Mouse (Mus musculus) heart, embryonic 13.5 days (tissue): Measurements from ENCODE around the gene Cacnb4. TPM values are rescaled to one million over a fixed set of nuclear protein-coding genes. Genes with fewer than 3 reads are reported as not detected.

ENCODE experiments used
- ATAC-seq: fragments of 200-750 bp; cut with Nextera tagmentation; 2 replicates; pipeline ENCODE4 v1.8.0; 2017; ENCODE audit warnings: moderate TSS enrichment; ENCODE audit not compliant: insufficient number of reproducible peaks, low FRiP score, low TSS enrichment; ENCODE audit errors: extremely low read depth
- H3K27ac ChIP-seq: fragments of 300-500 bp; sonication (generic); replicated peaks from 2 replicates; pipeline ENCODE4 v1.5.1; 2015; ENCODE audit warnings: moderate library complexity, mild to moderate bottlenecking, inconsistent platforms
- H3K27me3 ChIP-seq: fragments of 300-500 bp; sonication (generic); replicated peaks from 2 replicates; pipeline ENCODE4 v1.6.1; 2015; ENCODE audit warnings: mild to moderate bottlenecking, inconsistent platforms
- H3K36me3 ChIP-seq: fragments of 300-500 bp; sonication (generic); 2 replicates; pipeline ENCODE4 v1.6.1; 2015; ENCODE audit warnings: mild to moderate bottlenecking, inconsistent platforms
- H3K4me1 ChIP-seq: fragments of 300-500 bp; sonication (generic); 2 replicates; pipeline ENCODE4 v1.6.1; 2015; ENCODE audit warnings: inconsistent platforms
- H3K4me2 ChIP-seq: fragments of 300-500 bp; sonication (generic); 2 replicates; pipeline ENCODE4 v1.6.1; 2015; ENCODE audit warnings: inconsistent platforms, mild to moderate bottlenecking, moderate library complexity
- H3K4me3 ChIP-seq: fragments of 300-500 bp; sonication (generic); 2 replicates; pipeline ENCODE4 v1.5.1; 2015; ENCODE audit warnings: moderate library complexity, mild to moderate bottlenecking, inconsistent platforms
- H3K9ac ChIP-seq: fragments of 300-500 bp; sonication (generic); 2 replicates; pipeline ENCODE4 v1.6.1; 2015; ENCODE audit warnings: inconsistent platforms, mild to moderate bottlenecking, moderate library complexity
- H3K9me3 ChIP-seq: fragments of 300-500 bp; sonication (generic); 2 replicates; pipeline ENCODE4 v1.6.1; 2016; ENCODE audit warnings: inconsistent platforms
- WGBS: fragments of 180-500 bp; shearing (Covaris S2); methylation state at CpG from one replicate; pipeline ENCODE4 v1.1.7; 2015; ENCODE audit warnings: mixed read lengths; 5-methylcytosine and 5-hydroxymethylcytosine counted together
- polyA plus RNA-seq: library from polyadenylated mRNA; unstranded; fragments of >200 nt; fragmentation: Nextera tagmentation; extraction: Ambion mirVana; gene quantifications from 2 replicates; pipeline ENCODE4 v1.2.1, GENCODE M21; 2015

Cacnb4 gene
- polyA plus RNA-seq, 1 experiment from 2014 or later: 0.41 TPM

GRCm38 (mm10) chr2:52544527-52544926, 132.1 kb downstream of the Cacnb4 start:
- Histone ChIP-seq H3K36me3 (no peaks in the 10 kb centered on the region), H3K9ac (no peak overlapping the region), H3K9me3 (no peaks in the 10 kb centered on the region), H3K4me2 (no peak overlapping the region), H3K4me3 (no peak overlapping the region), H3K4me1 (no peaks in the 10 kb centered on the region), H3K27ac (no peak overlapping the region), H3K27me3 (no peaks in the 10 kb centered on the region)
- ATAC-seq: no peak
- WGBS: 66% methylated on average over 2 of the region's 2 CpGs

- no peaks in the 10 kb centered on the region for H3K9me3 ChIP-seq
- 86% methylated on average over 4 of the region's 4 CpGs for WGBS
- H3K4me1 ChIP-seq: no peaks in the 10 kb centered on the region
- no peak overlapping the region for H3K27ac ChIP-seq
- no peaks in the 10 kb centered on the region for H3K27me3 ChIP-seq
- H3K4me2 ChIP-seq: no peak overlapping the region
- H3K4me3 ChIP-seq: no peak overlapping the region
- H3K9ac ChIP-seq: no peak overlapping the region
- H3K36me3 ChIP-seq: no peaks in the 10 kb centered on the region
- ATAC-seq: no peak
These were observed 135.6 kb downstream of the Cacnb4 start for GRCm38 (mm10) chr2:52541068-52541467.

GRCm38 (mm10) chr2:52539318-52539717, 137.3 kb downstream of the Cacnb4 start:
- Histone ChIP-seq H3K27me3 (no peaks in the 10 kb centered on the region), H3K9me3 (no peaks in the 10 kb centered on the region), H3K36me3 (no peaks in the 10 kb centered on the region), H3K4me2 (no peak overlapping the region), H3K4me3 (no peak overlapping the region), H3K4me1 (no peaks in the 10 kb centered on the region), H3K9ac (no peak overlapping the region), H3K27ac (no peak overlapping the region)
- 74% methylated on average over 6 of the region's 6 CpGs for WGBS
- no peak for ATAC-seq

- H3K36me3 ChIP-seq: no peaks in the 10 kb centered on the region
- H3K4me3 ChIP-seq: no peak overlapping the region
- H3K27ac ChIP-seq: no peak overlapping the region
- H3K4me2 ChIP-seq: no peak overlapping the region
- ATAC-seq: no peak
- whole genome bisulfite sequencing: 85% methylated on average over 3 of the region's 3 CpGs
- no peaks in the 10 kb centered on the region for H3K4me1 ChIP-seq
- no peaks in the 10 kb centered on the region for H3K9me3 ChIP-seq
- H3K9ac ChIP-seq: no peak overlapping the region
- no peaks in the 10 kb centered on the region for H3K27me3 ChIP-seq
These were observed 139.0 kb downstream of the Cacnb4 start for GRCm38 (mm10) chr2:52537645-52538044.

GRCm38 (mm10) chr2:52537155-52537554, 139.5 kb downstream of the Cacnb4 start:
- H3K27me3 ChIP-seq: no peaks in the 10 kb centered on the region
- no peak for ATAC-seq
- H3K4me1 ChIP-seq: no peaks in the 10 kb centered on the region
- 87% methylated on average over 9 of the region's 9 CpGs for WGBS
- H3K9ac ChIP-seq: no peak overlapping the region
- H3K4me3 ChIP-seq: no peak overlapping the region
- H3K36me3 ChIP-seq: no peaks in the 10 kb centered on the region
- no peaks in the 10 kb centered on the region for H3K9me3 ChIP-seq
- no peak overlapping the region for H3K27ac ChIP-seq
- H3K4me2 ChIP-seq: no peak overlapping the region

- no peaks in the 10 kb centered on the region for H3K27me3 ChIP-seq
- 75% methylated on average over 4 of the region's 4 CpGs for WGBS
- no peak overlapping the region for H3K4me3 ChIP-seq
- no peaks in the 10 kb centered on the region for H3K4me1 ChIP-seq
- no peak overlapping the region for H3K27ac ChIP-seq
- H3K36me3 ChIP-seq: no peaks in the 10 kb centered on the region
- no peak overlapping the region for H3K4me2 ChIP-seq
- no peak overlapping the region for H3K9ac ChIP-seq
- H3K9me3 ChIP-seq: no peaks in the 10 kb centered on the region
- ATAC-seq: no peak
These were observed 140.1 kb downstream of the Cacnb4 start for GRCm38 (mm10) chr2:52536511-52536910.

GRCm38 (mm10) chr2:52533696-52534095, 142.9 kb downstream of the Cacnb4 start:
- H3K9me3 ChIP-seq: no peaks in the 10 kb centered on the region
- no peaks in the 10 kb centered on the region for H3K4me1 ChIP-seq
- 80% methylated on average over 5 of the region's 5 CpGs for WGBS
- H3K4me2 ChIP-seq: no peak overlapping the region
- H3K27me3 ChIP-seq: no peaks in the 10 kb centered on the region
- H3K9ac ChIP-seq: no peak overlapping the region
- no peaks in the 10 kb centered on the region for H3K36me3 ChIP-seq
- H3K27ac ChIP-seq: no peak overlapping the region
- H3K4me3 ChIP-seq: no peak overlapping the region
- no peak for ATAC-seq

- H3K36me3 ChIP-seq: no peaks in the 10 kb centered on the region
- H3K4me2 ChIP-seq: no peak overlapping the region
- no peak overlapping the region for H3K4me3 ChIP-seq
- peaks cover 8% of the 10 kb centered on the region; the same call in 1 of the 2 replicates for H3K27me3 ChIP-seq
- no peak for ATAC-seq
- no peak overlapping the region for H3K9ac ChIP-seq
- H3K4me1 ChIP-seq: 0 out of 2 replicates have a peak, but pooled peaks cover 3% of the 10 kb centered on the region
- 88% methylated on average over 2 of the region's 2 CpGs for WGBS
- no peaks in the 10 kb centered on the region for H3K9me3 ChIP-seq
- no peak overlapping the region for H3K27ac ChIP-seq
These were observed 146.1 kb downstream of the Cacnb4 start for GRCm38 (mm10) chr2:52530521-52530920.

GRCm38 (mm10) chr2:52529245-52529644, 147.4 kb downstream of the Cacnb4 start:
- Histone ChIP-seq H3K36me3 (no peaks in the 10 kb centered on the region), H3K27ac (no peak overlapping the region), H3K9me3 (no peaks in the 10 kb centered on the region), H3K4me2 (no peak overlapping the region), H3K4me1 (0 out of 2 replicates have a peak, but pooled peaks cover 3% of the 10 kb centered on the region), H3K27me3 (peaks cover 9% of the 10 kb centered on the region; the same call in 1 of the 2 replicates), H3K9ac (no peak overlapping the region), H3K4me3 (no peak overlapping the region)
- ATAC-seq: no peak
- WGBS: 79% methylated on average over 7 of the region's 7 CpGs

GRCm38 (mm10) chr2:52525876-52526592, 150.6 kb downstream of the Cacnb4 start:
- WGBS: 73% methylated on average over 11 of the region's 11 CpGs

GRCm38 (mm10) chr2:52523056-52523715, 153.4 kb downstream of the Cacnb4 start:
- Histone ChIP-seq H3K9me3 (no peaks in the 10 kb centered on the region), H3K4me2 (no peak overlapping the region), H3K9ac (no peak overlapping the region), H3K27me3 (0 out of 2 replicates have a peak, but pooled peaks cover 6% of the 10 kb centered on the region), H3K4me3 (no peak overlapping the region), H3K27ac (no peak overlapping the region), H3K36me3 (no peaks in the 10 kb centered on the region), H3K4me1 (0 out of 2 replicates have a peak, but pooled peaks cover 3% of the 10 kb centered on the region)
- ATAC-seq: no peak
- WGBS: 86% methylated on average over 7 of the region's 7 CpGs

More at GRCm38 (mm10) chr2:52525876-52526592, 150.6 kb downstream of the Cacnb4 start:
- H3K4me3 ChIP-seq: no peak overlapping the region
- H3K27me3 ChIP-seq: peaks cover 9% of the 10 kb centered on the region; the same call in 1 of the 2 replicates
- no peak overlapping the region for H3K9ac ChIP-seq
- H3K4me1 ChIP-seq: 0 out of 2 replicates have a peak, but pooled peaks cover 3% of the 10 kb centered on the region
- H3K27ac ChIP-seq: no peak overlapping the region
- no peak overlapping the region for H3K4me2 ChIP-seq
- H3K9me3 ChIP-seq: no peaks in the 10 kb centered on the region
- ATAC-seq: no peak
- no peaks in the 10 kb centered on the region for H3K36me3 ChIP-seq
